Mouse (Mus musculus): ENCODE results near the gene Ppp6r2.

Ppp6r2 gene

DNA sequence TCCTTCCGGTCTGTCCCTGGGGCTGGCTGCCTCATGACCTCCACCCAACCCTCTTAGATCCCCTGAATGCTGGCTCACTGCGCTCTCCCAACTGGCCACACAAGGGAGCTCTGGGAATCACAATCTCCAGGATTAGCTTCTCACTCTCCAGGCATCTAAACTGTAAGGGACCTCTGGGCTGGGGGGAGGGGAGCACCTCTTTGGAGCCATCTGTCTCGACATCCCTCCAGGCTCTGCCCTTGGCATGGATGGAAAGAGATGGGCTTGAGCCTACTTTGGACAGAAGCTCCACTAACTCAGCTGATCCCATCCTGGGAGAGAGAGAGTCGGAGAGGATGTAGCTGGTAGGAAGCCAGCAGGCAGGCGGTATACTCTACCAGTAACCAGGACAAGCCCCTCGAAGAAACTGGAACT, 29.0 kb upstream of the Ppp6r2 start:
- no peak for DNase-seq (ENCODE audit: low spot score)

DNA sequence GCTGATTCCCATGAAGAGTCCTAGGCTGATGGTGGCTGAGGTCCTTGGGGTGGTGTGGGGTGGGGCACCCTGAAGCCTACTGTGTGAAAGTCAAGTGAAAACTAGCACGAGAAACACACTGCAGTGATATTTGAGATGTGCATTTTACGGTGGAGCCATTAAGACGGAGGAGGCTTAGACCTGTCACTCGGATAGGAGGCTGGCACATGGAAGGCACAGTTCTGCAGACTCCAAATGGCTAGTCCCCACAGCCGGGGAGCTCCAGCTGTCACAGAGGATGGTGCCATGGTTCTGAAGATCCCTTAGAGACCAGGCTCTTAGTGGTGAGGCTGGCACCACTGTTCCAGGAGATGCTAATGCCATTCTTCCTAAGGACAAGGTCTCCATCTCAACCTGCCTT, 28.5 kb upstream of the Ppp6r2 start:
- no peak for DNase-seq (ENCODE audit: low spot score)

DNA sequence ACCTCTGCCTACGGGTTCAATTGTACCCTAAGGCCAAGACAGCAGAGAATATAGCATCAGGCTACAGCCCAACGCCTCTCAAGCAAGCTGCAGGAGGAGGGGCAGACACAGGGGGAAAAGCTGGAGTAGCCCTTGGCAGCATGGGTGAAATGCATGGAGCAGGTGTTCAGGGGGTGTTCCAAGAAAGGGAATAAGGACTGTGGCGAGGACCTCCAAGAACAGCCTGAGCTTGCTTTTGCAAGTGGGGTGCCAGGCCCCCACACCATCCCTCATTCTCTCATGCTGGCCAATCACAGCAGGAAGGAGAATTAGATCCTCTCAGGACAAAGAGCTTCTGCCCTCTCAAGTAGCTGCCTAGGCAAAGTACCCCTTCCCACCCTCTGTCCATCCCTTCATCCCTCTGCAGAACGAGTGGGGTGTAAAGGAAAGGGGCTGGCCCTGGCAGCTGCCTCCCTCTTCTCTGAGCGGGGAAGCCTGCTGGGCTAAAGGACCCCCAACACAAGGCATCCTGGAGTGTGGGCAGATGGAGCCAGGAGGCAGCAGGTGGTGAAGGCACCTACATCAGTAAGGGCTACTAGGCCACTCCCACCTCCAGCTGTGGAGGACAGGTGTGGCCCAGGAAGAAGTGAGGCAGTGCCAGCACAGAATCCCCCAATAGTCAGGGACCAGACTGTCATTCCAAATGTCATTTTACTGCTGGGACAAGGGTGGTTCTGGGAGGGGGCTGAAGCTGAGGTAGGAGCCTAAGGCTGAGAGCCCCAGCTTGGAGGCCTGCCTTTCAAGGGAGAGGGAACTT, 27.0 kb upstream of the Ppp6r2 start:
- DNase-seq (ENCODE audit: low spot score) = no peak

DNA sequence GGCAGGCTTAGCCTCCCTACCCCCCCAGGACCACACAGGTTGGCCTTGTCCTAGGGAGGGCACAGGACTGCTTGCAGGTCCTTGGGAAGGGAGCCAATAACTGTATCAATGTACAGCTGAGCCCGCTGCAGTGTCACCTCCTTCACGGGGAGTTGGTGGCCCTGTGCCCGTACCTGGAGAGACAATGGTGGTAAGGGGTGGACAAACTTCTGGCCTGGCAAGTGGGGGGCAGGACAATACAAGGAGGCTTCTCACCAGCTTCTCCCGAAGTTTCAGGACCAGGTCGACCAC, 26.5 kb upstream of the Ppp6r2 start:
- peak; percentile 42 for DNase-seq (ENCODE audit: low spot score)

DNA sequence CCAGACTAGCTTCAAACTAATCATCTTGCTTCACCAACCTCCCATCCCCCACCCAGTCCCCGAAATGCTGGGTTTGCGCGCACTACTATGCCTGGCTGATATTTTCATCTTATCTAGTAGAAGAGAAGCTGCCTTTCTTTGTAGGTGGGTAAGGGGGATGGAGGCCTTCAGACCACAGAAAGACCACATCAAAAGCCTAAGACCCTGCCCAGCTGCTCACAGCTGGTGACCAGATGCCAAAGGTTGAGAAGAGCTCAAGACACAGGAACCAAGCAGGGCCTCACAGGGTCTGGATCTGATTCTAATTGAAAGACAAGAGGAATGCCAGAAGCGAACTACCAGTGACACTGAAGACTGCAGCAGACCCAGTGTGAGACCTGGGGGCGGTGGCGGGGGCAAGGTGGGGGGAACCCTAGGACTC, 16.1 kb upstream of the Ppp6r2 start:
- no peak for DNase-seq (ENCODE audit: low spot score)

DNA sequence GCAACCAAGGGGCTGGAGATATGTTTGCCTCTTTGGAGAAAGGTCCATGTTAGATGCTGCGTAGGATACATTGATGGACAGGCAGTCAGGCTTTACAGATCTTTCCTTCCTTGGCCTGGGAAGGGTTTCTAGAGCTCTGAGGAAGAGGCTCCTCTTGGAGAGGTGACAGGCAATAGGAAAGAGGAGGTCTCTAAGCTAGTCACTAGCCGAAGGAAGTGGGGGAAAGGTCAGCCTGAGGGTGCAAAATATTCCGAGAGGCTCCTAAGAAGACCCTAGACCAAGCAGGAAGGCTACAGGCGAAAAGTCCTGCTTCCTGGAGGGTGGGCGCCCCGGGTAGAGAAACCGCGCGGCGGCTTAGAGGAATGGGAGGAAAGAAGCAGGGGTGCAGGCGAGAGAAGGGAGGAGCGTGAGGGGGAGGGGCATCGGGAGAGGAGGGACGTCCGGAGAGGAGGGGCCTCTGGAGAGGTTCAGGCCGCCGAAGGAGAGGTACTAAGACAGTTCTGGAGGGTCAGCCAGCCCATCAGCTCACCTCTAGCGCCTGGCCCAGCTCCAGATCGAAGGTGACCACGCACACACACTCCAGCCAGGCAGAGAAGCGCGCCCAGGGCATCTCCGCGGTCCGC, 15.6 kb upstream of the Ppp6r2 start:
- peak; percentile 89 for DNase-seq (ENCODE audit: low spot score)

DNA sequence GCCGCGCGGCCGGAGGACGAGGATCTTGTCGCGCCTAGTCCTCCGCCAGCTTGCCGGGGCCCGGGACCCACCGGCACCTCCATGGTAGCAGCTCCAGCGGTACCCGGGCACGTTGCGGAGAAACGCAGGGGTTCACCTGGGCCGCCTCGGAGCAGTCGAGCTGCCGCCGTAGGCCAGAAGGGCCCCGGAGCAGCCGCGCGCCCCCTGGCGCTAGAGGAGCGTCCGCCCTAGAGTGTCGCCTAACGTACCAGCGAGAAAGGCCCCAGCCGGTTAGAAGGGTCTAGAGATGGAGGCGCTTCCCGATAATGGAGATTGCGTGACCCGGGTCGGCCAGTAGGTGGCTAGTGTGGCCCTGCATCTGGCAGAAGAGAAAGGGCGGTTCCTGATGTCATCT, 15.0 kb upstream of the Ppp6r2 start, which contains the start of gene Dennd6b:
Gene Dennd6b, minus strand, starts transcription at position 184 of the 394 bp plus-strand sequence.
- peak; percentile 94 for DNase-seq (ENCODE audit: low spot score)

DNA sequence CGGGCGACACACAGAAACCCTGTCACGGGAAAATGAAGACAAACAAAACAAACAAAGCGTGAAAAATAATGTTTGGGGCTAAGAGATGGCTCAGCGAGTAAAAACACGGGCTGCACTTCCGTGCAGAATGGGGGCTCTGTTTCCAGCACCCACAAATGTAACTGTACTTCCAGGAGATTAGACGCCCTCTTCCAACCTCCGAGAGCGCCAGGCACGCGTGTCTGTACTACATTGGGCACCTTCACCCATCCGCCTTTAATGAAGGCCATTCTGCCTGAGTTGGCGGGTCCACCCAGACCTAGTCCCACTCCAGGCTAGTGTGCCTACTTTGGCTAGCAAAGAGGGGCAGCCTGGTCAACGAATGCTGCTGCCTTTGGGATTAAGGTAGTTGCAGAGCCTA, 14.3 kb upstream of the Ppp6r2 start:
- no peak for DNase-seq (ENCODE audit: low spot score)

DNA sequence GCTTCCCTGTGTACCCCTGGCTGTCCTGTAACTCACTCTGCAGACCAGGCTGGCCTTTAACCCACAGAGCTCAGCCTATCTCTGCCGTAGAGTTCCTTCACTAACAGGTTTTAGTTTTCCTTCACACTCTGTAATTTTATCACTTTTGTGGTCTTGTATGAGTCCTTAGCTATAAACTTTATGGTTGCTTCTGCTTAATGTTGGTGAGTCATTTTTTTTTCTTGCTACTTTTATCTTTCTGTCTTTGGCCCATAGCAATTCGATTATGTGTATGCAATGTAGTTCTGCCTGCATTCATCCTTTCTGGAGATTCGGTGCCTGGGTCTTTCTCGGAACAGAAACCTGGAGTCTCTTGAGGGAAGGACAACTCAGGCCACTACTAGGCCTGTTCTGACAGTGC, 3.9 kb upstream of the Ppp6r2 start:
- DNase-seq (ENCODE audit: low spot score) = no peak

DNA sequence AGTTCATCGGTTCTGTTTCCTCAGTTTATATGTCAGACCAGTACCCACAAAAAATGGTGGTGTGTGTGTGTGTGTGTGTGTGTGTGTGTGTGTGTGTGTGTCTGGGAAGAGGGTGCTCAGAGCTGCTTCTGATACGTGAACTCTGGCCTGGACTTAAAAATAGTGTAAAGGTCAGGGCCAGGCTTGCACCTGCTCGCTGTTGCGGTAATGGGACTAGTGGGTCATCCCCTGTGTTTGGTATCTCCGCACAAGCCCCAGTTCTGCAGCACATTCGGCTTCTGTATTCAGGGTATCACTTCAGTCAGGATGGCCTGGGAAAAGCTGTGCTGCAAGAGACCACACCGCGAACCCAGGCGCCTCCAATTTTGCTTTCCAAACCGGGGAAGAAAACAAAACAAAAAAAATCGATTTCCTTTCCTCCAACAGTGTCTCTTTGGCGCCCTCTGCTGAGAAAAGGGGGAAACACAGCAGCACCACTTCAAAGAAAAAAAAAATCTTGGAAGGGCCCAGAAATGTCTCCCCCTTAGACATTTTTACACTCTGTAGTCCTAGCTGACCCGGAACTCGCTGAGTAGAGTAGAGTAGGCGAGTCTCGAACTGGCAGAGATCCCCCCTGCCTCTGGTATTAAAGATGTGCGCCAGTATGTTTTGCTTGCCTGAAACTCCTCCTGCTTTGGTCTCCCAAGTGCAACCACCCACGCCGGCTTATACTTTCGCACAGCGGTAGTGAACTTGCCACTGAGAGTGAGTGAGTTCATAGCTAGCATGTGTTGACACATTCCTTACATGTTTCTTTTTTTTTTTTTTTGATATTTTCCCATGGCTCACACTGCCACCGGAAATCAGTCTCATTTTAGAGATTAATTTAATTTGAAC, 1.2 kb upstream of the Ppp6r2 start:
- peak; percentile 66 for DNase-seq (ENCODE audit: low spot score)

DNA sequence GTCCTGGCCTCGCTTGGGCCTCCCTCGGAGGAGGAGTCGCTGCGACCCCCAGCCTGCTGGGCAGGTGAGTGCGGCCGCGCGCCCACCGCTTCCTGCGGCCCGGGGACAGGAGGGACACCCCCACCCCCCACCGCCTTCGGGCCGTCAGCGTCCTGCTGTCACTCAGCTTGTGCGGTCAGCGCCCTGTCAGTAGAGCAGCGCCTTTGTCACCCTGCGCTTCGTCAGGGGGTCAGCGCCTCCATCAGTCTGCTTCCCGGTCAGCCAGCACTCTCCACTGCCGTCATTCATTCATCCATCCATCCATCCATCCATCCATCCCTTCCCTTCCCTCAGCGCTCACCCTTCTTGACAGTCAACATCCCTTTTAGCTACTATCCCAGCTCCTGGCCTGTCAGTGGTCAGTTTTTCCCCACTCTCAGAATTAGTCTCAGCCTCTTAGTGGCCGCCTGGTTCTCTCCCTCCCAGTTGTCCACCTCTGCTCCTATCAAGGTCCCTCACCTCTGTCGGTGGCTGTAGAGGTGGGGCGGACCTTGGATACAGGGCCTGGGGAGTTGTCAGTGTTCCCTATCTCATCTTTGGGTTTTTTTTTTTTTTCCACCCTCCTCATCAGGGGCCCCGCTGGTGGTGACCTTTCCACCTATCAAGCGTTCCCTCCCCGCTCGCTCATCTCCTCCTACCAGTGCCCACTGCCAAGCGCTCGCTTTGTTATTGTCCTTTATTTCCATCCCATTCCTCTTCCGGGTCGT, 536 bp downstream of the Ppp6r2 start:
- no peak for DNase-seq (ENCODE audit: low spot score)

DNA sequence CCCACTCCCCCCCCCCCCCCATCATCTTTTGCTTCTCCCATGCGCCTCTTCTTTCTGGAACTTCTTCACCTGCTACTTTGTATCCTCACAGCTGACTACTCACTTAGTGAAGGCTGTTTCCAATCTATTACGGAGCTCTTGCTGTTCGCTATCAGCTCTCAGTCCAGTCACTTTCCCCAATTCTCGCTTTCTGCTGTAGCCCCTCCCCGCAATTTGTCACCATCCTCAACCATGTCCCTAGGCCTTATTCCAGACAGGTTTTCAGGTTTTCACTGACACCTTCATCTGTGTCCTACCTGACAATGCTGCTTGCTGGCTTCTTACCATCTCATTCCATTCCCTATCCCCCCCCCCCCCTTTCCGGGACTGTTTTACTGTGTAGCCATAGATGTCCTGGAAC, 1.1 kb downstream of the Ppp6r2 start:
- no peak for DNase-seq (ENCODE audit: low spot score)

DNA sequence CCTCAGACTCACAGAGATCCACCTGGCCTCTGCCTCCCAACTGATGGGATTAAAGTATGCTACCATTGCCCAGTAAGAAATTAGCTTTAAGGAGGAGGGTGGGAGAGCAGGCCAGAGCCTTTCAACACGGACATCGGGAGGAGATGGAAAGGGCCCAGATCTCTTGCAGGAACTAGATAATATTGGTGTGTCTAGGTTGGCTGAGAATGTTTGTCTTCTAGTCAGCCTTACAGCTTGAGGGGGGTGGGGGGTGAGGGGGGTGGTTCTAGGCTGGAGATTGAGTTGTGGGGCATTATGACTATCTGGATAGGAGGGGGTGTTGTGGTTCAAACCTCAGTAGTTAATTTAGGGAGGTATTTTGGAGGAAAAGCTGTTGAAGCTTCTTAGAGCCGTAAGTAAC, 2.2 kb downstream of the Ppp6r2 start:
- no peak for DNase-seq (ENCODE audit: low spot score)

DNA sequence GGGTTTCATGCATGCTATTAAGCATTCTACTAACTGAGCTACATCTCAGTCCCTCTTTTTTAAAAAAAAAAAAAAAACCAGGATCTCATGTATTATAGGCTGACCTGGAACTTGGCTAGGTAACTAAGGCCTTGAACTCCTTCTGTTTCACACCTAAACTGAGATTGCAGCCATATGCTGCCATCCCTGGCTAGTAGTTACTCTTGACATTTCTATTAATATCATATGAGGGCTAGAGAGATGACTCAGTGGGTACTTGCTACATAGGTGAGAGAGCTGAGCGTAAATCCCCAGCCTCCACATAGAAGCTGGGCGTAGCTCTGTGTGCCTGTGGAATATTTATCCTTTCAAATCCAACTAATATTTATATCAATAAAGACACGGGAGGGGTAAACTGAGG, 3.6 kb downstream of the Ppp6r2 start:
- DNase-seq (ENCODE audit: low spot score) = no peak

DNA sequence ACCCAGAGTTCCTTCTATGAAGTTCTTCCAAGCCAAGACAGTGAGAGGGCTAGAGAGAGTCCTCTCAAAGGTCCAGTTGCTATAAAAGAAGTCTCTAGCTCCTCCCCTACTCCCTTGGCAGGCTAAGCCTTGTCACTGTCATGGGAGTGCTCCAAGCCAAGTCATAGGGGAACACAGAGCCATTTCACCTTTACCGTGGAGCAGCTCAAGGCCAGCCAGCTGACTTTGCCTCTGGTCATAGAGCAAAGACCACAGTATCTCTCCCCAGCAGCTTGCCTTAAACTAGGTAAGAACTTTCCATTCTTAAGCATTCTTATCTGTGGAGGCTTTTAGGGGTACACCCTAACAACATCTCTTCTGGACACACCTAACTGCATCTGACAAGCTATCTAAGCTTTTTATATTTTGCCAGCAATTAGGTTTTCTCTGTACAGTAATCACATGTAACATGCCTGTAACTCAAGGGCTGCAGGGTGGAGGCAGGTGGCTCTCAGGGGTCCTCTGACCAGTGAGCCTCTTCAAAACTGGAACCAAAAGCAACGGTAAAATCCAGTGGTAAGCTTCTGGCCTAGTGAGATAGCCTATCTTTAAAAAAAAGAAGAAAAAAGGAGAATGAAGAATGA, 4.4 kb downstream of the Ppp6r2 start:
- no peak for DNase-seq (ENCODE audit: low spot score)

DNA sequence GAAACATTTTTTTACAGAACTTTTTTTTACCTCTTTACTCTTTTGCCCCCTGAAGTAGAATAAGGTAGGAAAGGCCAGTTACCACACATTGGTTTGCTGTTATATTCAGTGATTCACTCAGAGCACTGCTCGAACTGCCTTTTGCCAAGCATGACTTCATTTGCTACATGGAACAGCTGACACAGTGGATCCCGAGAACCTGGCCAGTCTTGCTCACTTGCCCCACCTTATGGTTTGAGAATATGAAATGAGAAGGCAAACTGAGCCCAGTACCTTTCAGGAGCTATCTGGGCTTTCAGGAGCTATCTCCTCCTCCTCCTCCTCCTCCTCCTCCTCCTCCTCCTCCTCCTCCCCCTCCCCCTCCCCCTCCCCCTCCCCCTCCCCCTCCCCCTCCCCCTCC, 22.2 kb downstream of the Ppp6r2 start:
- DNase-seq (ENCODE audit: low spot score) = no peak

DNA sequence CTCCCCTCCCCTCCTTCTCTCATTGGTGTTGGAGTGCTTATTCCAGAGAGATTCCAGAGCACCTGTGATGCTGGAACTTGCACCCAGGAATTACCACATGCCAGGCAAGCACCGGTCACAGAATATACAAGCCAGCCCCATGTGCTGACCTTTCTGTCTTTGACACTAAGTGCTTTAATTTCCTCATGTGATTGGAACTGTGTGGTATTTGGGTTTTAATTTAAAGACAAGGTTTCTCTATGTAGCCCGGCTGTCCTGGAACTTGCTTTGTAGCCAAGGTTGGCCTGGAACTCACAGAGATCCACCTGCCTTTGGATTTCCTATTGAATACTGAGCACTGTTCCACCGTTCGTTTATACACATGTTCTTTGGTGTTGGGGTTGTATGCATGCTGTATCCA, 22.7 kb downstream of the Ppp6r2 start:
- no peak for DNase-seq (ENCODE audit: low spot score)

DNA sequence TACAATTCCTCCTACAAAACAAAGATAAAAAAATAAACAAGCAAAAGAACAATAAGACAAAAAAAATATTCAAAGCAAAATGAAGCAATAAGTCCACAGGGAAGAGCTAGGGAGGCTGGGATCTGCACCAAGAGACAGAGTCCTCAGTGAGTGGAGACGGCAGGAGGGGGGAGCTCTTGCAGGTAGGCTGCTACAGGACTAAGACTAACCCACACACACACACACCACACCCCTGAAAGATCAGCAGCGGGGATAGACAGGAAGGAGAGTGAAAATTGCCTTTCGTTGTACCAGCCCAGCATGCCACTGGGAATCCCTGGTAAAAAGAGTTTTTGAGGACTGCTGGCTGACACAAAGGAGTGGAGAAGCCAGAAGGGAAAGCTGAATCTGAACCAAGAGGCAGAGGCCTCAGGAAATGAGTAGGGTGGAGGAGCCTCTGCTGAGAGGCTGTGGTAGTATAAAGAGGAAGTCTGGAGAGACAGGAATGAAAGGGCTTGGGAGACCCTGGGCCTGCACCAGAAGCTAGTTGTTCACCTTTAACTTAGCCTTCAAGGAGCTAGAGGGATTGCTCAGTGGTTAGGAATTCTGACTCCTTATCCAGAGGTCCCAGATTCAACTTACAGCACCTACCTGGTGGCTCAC, 28.5 kb downstream of the Ppp6r2 start:
- DNase-seq (ENCODE audit: low spot score) = no peak

DNA sequence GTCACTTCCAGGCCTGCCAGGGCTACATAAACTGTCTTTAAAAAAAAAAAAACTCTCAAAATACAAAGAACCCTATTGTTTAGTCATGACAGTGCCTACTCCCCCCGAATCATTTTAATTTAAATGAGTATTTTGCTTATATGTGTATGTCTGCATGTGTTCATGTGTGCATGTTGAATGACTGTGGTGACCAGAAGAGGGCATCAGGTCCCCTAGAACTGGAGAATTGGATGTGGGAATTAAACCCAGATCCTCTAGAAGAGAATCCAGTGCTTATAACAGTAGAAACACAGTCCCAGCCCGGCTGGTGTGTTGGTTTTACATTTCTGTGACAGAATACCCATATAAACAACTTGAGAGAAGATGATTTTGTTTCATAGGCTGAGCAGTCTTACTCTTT, 29.7 kb downstream of the Ppp6r2 start:
- DNase-seq (ENCODE audit: low spot score) = no peak

DNA sequence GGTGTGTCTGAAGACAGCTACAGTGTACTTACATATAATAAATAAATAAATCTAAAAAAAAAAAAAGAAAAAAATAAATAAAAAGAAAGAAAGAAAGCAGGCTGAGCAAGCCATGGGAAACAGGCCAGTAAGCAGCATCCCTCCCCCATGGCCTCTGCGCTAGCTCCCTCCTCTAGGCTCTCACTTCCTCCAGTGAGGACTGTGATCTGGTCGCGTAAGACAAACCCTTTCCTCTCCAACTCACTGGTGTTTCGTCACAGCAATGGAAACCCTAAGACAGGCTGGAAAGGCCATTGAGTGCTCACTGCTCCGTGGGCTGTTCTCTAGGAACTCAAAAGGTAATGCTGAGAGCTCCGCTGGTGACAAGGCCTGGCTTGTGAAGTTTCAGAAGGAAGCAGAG, 37.7 kb downstream of the Ppp6r2 start:
- no peak for DNase-seq (ENCODE audit: low spot score)

DNA sequence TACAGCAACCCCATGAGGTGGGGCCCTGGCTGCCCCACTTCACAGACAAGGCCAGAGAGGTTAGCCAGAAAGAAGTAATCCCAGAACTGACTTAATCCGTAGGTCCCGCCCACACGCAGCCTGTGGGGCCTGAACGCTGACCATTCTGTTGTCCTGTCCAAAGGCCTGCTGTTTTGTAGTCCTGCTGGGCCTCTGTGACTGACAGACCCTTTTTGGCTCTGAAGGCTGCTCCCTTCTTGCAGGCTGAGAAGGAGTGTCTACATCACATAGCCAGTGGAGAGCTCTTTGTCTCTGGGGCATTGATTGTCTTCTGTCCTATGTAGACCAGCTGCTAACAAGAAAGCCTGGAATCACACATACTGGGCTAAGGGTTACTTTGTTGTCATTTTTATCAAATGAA, 44.0 kb downstream of the Ppp6r2 start:
- no peak for DNase-seq (ENCODE audit: low spot score)

All from ovary, adult 18-20 months (tissue).